Mouse (Mus musculus) limb, embryonic 14.5 days (tissue): ENCODE data around the gene Plekha4. TPM values are rescaled to one million over a fixed set of nuclear protein-coding genes. Genes with fewer than 3 reads are reported as not detected.

ENCODE experiments used
- ATAC-seq: fragments of 200-750 bp; cut with Nextera tagmentation; 2 replicates; pipeline ENCODE4 v1.8.0; 2017; ENCODE audit warnings: low read depth, moderate number of reproducible peaks, moderate TSS enrichment; ENCODE audit not compliant: low FRiP score
- DNase-seq: peaks from one replicate; pipeline ENCODE4 v3.0.0-alpha.2; 2015; ENCODE audit warnings: low spot score
- H3K27ac ChIP-seq: fragments of 300-500 bp; sonication (generic); replicated peaks from 2 replicates; pipeline ENCODE4 v1.5.1; 2014; ENCODE audit warnings: low read depth, mild to moderate bottlenecking, low read length, moderate library complexity, mixed read lengths
- H3K27me3 ChIP-seq: fragments of 300-500 bp; sonication (generic); 2 replicates; pipeline ENCODE4 v1.6.1; 2014; ENCODE audit warnings: low read length, mixed read lengths; ENCODE audit not compliant: control insufficient read depth, insufficient read depth
- H3K36me3 ChIP-seq: fragments of 300-500 bp; sonication (generic); 2 replicates; pipeline ENCODE4 v1.6.1; 2014; ENCODE audit warnings: mild to moderate bottlenecking, low read length, moderate library complexity, mixed read lengths; ENCODE audit not compliant: control insufficient read depth, insufficient read depth
- H3K4me1 ChIP-seq: fragments of 300-500 bp; sonication (generic); 2 replicates; pipeline ENCODE4 v1.6.1; 2014; ENCODE audit warnings: antibody characterized with exemption, low read length, mixed read lengths; ENCODE audit not compliant: control insufficient read depth, insufficient read depth
- H3K4me2 ChIP-seq: fragments of 300-500 bp; sonication (generic); replicated peaks from 2 replicates; pipeline ENCODE4 v1.6.1; 2014; ENCODE audit warnings: low read depth, mild to moderate bottlenecking, low read length, moderate library complexity; ENCODE audit not compliant: severe bottlenecking
- H3K4me3 ChIP-seq: fragments of 300-500 bp; sonication (generic); replicated peaks from 2 replicates; pipeline ENCODE4 v1.5.1; 2014; ENCODE audit warnings: low read length
- H3K9ac ChIP-seq: fragments of 300-500 bp; sonication (generic); 2 replicates; pipeline ENCODE4 v1.6.1; 2014; ENCODE audit warnings: mild to moderate bottlenecking, low read depth, low read length, moderate library complexity; ENCODE audit not compliant: severe bottlenecking
- H3K9me3 ChIP-seq: fragments of 300-500 bp; sonication (generic); 2 replicates; pipeline ENCODE4 v1.6.1; 2016; ENCODE audit warnings: low read length; ENCODE audit not compliant: control insufficient read depth
- POLR2A ChIP-seq: fragments of 200-500 bp; IDR thresholded peaks from 2 replicates; pipeline ENCODE4 v1.8.0; 2012; ENCODE audit warnings: inconsistent platforms, mild to moderate bottlenecking, moderate library complexity, borderline replicate concordance; ENCODE audit not compliant: insufficient read depth, insufficient read length; ENCODE audit errors: extremely low read depth
- WGBS: fragments of 180-500 bp; shearing (Covaris S2); extraction: QIAGEN DNeasy Blood & Tissue Kit; methylation state at CpG from one replicate; pipeline ENCODE4 v1.1.7; 2014; 5-methylcytosine and 5-hydroxymethylcytosine counted together
- polyA plus RNA-seq, 2 experiments: library from polyadenylated mRNA; depleted of rRNA in 1 of 2; stranded (reverse) in 1 of 2; unstranded in 1 of 2; fragments of >200 nt; fragmentation: Nextera tagmentation in 1 of 2; extraction: Ambion mirVana in 1 of 2; gene quantifications; 2 replicates each; pipeline versions ENCODE4 v1.2.1 to v1.2.3; 2012 to 2014

The Plekha4 gene
- polyA plus RNA-seq, 2 experiments, result 4.6 to 13.1 TPM

- Histone ChIP-seq H3K4me3 (no peak overlapping the region), H3K36me3 (peaks cover 24% of the 10 kb centered on the region), H3K4me2 (no peak overlapping the region), H3K27ac (no peak overlapping the region), H3K9me3 (no peaks in the 10 kb centered on the region), H3K27me3 (no peaks in the 10 kb centered on the region), H3K4me1 (peaks cover 15% of the 10 kb centered on the region), H3K9ac (no peak overlapping the region)
- ATAC-seq, result no peak
- no peak for DNase-seq
- WGBS, result 71% methylated on average over 8 of the region's 8 CpGs
- TF ChIP-seq POLR2A, result no peak
These were observed 47.8 kb downstream of the Plekha4 start for GRCm38 (mm10) chr7:45573954-45574353.

GRCm38 (mm10) chr7:45574472-45575379 is 48.6 kb downstream of the Plekha4 start:
- Histone ChIP-seq H3K36me3 (peaks cover 26% of the 10 kb centered on the region), H3K4me3 (no peak overlapping the region), H3K27me3 (no peaks in the 10 kb centered on the region), H3K9ac (no peak overlapping the region), H3K9me3 (no peaks in the 10 kb centered on the region), H3K4me1 (peaks cover 14% of the 10 kb centered on the region), H3K4me2 (no peak overlapping the region), H3K27ac (no peak overlapping the region)
- no peak for DNase-seq
- TF ChIP-seq POLR2A, result no peak
- no peak for ATAC-seq
- WGBS, result 80% methylated on average over 15 of the region's 15 CpGs

- Histone ChIP-seq H3K4me2 (no peak overlapping the region), H3K4me1 (no peaks in the 10 kb centered on the region), H3K9ac (no peak overlapping the region), H3K9me3 (no peaks in the 10 kb centered on the region), H3K4me3 (no peak overlapping the region), H3K36me3 (peaks cover 42% of the 10 kb centered on the region), H3K27me3 (no peaks in the 10 kb centered on the region), H3K27ac (no peak overlapping the region)
- 92% methylated on average over 6 of the region's 6 CpGs for WGBS
- TF ChIP-seq POLR2A, result no peak
- no peak for DNase-seq
- no peak for ATAC-seq
These were observed 59.8 kb downstream of the Plekha4 start for GRCm38 (mm10) chr7:45585923-45586322.

- WGBS, result 93% methylated on average over 23 of the region's 23 CpGs
- Histone ChIP-seq H3K27me3 (no peaks in the 10 kb centered on the region), H3K9me3 (no peaks in the 10 kb centered on the region), H3K27ac (no peak overlapping the region), H3K4me2 (no peak overlapping the region), H3K36me3 (peaks cover 32% of the 10 kb centered on the region), H3K9ac (no peak overlapping the region), H3K4me3 (no peak overlapping the region), H3K4me1 (no peaks in the 10 kb centered on the region)
- ATAC-seq (no peak), DNase-seq (no peak)
- TF ChIP-seq POLR2A, result no peak
These were observed 61.8 kb downstream of the Plekha4 start for GRCm38 (mm10) chr7:45587631-45588592.

- no peaks in the 10 kb centered on the region for H3K9me3 ChIP-seq
- H3K36me3 ChIP-seq, result peaks cover 27% of the 10 kb centered on the region
- peak overlapping the region; percentile 44 for H3K4me2 ChIP-seq
- no peak for TF ChIP-seq POLR2A
- no peaks in the 10 kb centered on the region for H3K27me3 ChIP-seq
- no peak overlapping the region for H3K9ac ChIP-seq
- ATAC-seq (peak; percentile 97), DNase-seq (peak; percentile 97)
- H3K27ac ChIP-seq, result no peak overlapping the region
- H3K4me3 ChIP-seq, result peak overlapping the region; percentile 25
- H3K4me1 ChIP-seq, result no peaks in the 10 kb centered on the region
- 4% methylated on average over 19 of the region's 19 CpGs for WGBS
These were observed 63.0 kb downstream of the Plekha4 start for GRCm38 (mm10) chr7:45589173-45589572.
